Mouse (Mus musculus) thymus, postnatal 25 days (tissue): ENCODE results near the gene Nlk.

Experiments used
- DNase-seq: peaks from one replicate; pipeline ENCODE4 v3.0.0; 2022

Nlk gene

GRCm38 (mm10) chr11:78696777-78697752 lies at the start of gene Nlk:
TSS of gene Nlk (minus strand) at chr11:78697373.
- peak; percentile 98 for DNase-seq

GRCm38 (mm10) chr11:78746264-78746663 lies 49.1 kb upstream of the Nlk start:
- no peak for DNase-seq

- no peak for DNase-seq
These were observed 48.3 kb upstream of the Nlk start for GRCm38 (mm10) chr11:78745475-78745874.

- no peak for DNase-seq
These were observed 45.3 kb upstream of the Nlk start for GRCm38 (mm10) chr11:78742461-78742860.

- no peak for DNase-seq
These were observed 44.8 kb upstream of the Nlk start for GRCm38 (mm10) chr11:78741958-78742357.

- DNase-seq = no peak
These were observed 42.2 kb upstream of the Nlk start for GRCm38 (mm10) chr11:78739361-78739760.

GRCm38 (mm10) chr11:78736877-78737408 lies 39.8 kb upstream of the Nlk start:
- no peak for DNase-seq

GRCm38 (mm10) chr11:78735168-78735567 lies 38.0 kb upstream of the Nlk start:
- no peak for DNase-seq

- no peak for DNase-seq
These were observed 35.4 kb upstream of the Nlk start for GRCm38 (mm10) chr11:78732619-78733018.

- no peak for DNase-seq
These were observed 33.7 kb upstream of the Nlk start for GRCm38 (mm10) chr11:78730902-78731301.

- no peak for DNase-seq
These were observed 30.9 kb upstream of the Nlk start for GRCm38 (mm10) chr11:78728041-78728440.

- no peak for DNase-seq
These were observed 29.2 kb upstream of the Nlk start for GRCm38 (mm10) chr11:78726366-78726765.

GRCm38 (mm10) chr11:78724792-78725191 lies 27.6 kb upstream of the Nlk start:
- DNase-seq = no peak

- no peak for DNase-seq
These were observed 24.2 kb upstream of the Nlk start for GRCm38 (mm10) chr11:78721419-78721818.

- no peak for DNase-seq
These were observed 20.5 kb upstream of the Nlk start for GRCm38 (mm10) chr11:78717655-78718054.

GRCm38 (mm10) chr11:78708642-78709041 lies 11.5 kb upstream of the Nlk start:
- no peak for DNase-seq

- no peak for DNase-seq
These were observed 8.9 kb upstream of the Nlk start for GRCm38 (mm10) chr11:78706026-78706425.

- no peak for DNase-seq
These were observed 5.9 kb upstream of the Nlk start for GRCm38 (mm10) chr11:78703085-78703484.

GRCm38 (mm10) chr11:78702319-78702718 lies 5.1 kb upstream of the Nlk start:
- no peak for DNase-seq

- DNase-seq = peak; percentile 90
These were observed 589 bp upstream of the Nlk start for GRCm38 (mm10) chr11:78697753-78698171.

- DNase-seq = no peak
These were observed 2.9 kb downstream of the Nlk start for GRCm38 (mm10) chr11:78694249-78694648.

GRCm38 (mm10) chr11:78693307-78693706 lies 3.9 kb downstream of the Nlk start:
- no peak for DNase-seq

GRCm38 (mm10) chr11:78691201-78691600 lies 6.0 kb downstream of the Nlk start:
- no peak for DNase-seq

GRCm38 (mm10) chr11:78690547-78690946 lies 6.6 kb downstream of the Nlk start:
- DNase-seq = no peak
